Mouse (Mus musculus) liver, postnatal 0 days (tissue): ENCODE results near the gene Vegfc.
A peak's percentile ranks its signal among the peaks of the same experiment; 100 is the strongest.

Experiments
- CTCF ChIP-seq: sonication (generic); IDR thresholded peaks from 2 replicates; pipeline ENCODE4 v1.5.1; 2016; ENCODE audit warnings: antibody characterized with exemption, low read depth
- EP300 ChIP-seq: IDR thresholded peaks from 2 replicates; pipeline ENCODE4 v1.6.1; 2016; ENCODE audit warnings: antibody characterized with exemption, low read depth, mild to moderate bottlenecking

GRCm38 (mm10) chr8:54076791-54077270 is 575 bp upstream of the Vegfc start:
- TF ChIP-seq EP300 (no peak), CTCF (peak; percentile 57)
